Mouse (Mus musculus) right cerebral cortex, postnatal 14 days (tissue): ENCODE data around the gene Nup160.

Experiments used
- DNase-seq: peaks from one replicate; pipeline ENCODE4 v3.0.0; 2022

The Nup160 gene

GRCm38 (mm10) chr2:90666591-90667387, 10.2 kb upstream of the Nup160 start:
- DNase-seq: no peak

GRCm38 (mm10) chr2:90667388-90668265, 9.4 kb upstream of the Nup160 start:
- no peak for DNase-seq

- DNase-seq: no peak
Observed at GRCm38 (mm10) chr2:90670343-90670742, 6.7 kb upstream of the Nup160 start.

- DNase-seq: no peak
Observed at GRCm38 (mm10) chr2:90673339-90673738, 3.7 kb upstream of the Nup160 start.

- DNase-seq: no peak
Observed at GRCm38 (mm10) chr2:90674555-90674954, 2.5 kb upstream of the Nup160 start.

GRCm38 (mm10) chr2:90675488-90675887, 1.5 kb upstream of the Nup160 start:
- no peak for DNase-seq

GRCm38 (mm10) chr2:90678256-90679060, 1.4 kb downstream of the Nup160 start:
- no peak for DNase-seq

GRCm38 (mm10) chr2:90679061-90679810, 2.2 kb downstream of the Nup160 start:
- DNase-seq: peak; percentile 92

- DNase-seq: no peak
Observed at GRCm38 (mm10) chr2:90700943-90701342, 23.9 kb downstream of the Nup160 start.

GRCm38 (mm10) chr2:90708548-90708947, 31.5 kb downstream of the Nup160 start:
- no peak for DNase-seq

GRCm38 (mm10) chr2:90715555-90716092, 38.6 kb downstream of the Nup160 start:
- DNase-seq: no peak

GRCm38 (mm10) chr2:90717366-90717765, 40.4 kb downstream of the Nup160 start:
- DNase-seq: no peak

GRCm38 (mm10) chr2:90717948-90718347, 40.9 kb downstream of the Nup160 start:
- DNase-seq: no peak

- no peak for DNase-seq
Observed at GRCm38 (mm10) chr2:90726818-90727217, 49.8 kb downstream of the Nup160 start.

GRCm38 (mm10) chr2:90735326-90735725, 58.3 kb downstream of the Nup160 start:
- DNase-seq: no peak

GRCm38 (mm10) chr2:90738801-90739200, 61.8 kb downstream of the Nup160 start:
- no peak for DNase-seq

GRCm38 (mm10) chr2:90739327-90739726, 62.3 kb downstream of the Nup160 start:
- DNase-seq: no peak

GRCm38 (mm10) chr2:90739921-90740320, 62.9 kb downstream of the Nup160 start:
- no peak for DNase-seq

- DNase-seq: no peak
Observed at GRCm38 (mm10) chr2:90744285-90745052, 67.5 kb downstream of the Nup160 start.

- peak; percentile 96 for DNase-seq
Observed at GRCm38 (mm10) chr2:90745053-90745678, 68.2 kb downstream of the Nup160 start, which contains the start of gene Fnbp4. TSS of gene Fnbp4 (plus strand) at chr2:90745370.
